Mouse (Mus musculus) layer of hippocampus, adult 18-20 months (tissue): Measurements from ENCODE around the gene Rlim. TPM values are rescaled to one million over a fixed set of nuclear protein-coding genes. Genes with fewer than 3 reads are reported as not detected.

Experiments used
- total RNA-seq, 2 experiments: library from RNA; stranded (reverse); gene quantifications; 2 replicates each; pipeline ENCODE4 v1.2.3; 2021

The Rlim gene
- total RNA-seq, 2 experiments from 2014 or later: 48.6 to 55.2 TPM

Other genes starting within 250 kb of the Rlim start
- gene Slc16a2, start 159.3 kb downstream of the Rlim start, total RNA-seq: 10 to 100 TPM; 34.1 to 36.0 TPM
- 10 to 100 TPM; 33.5 to 35.1 TPM for gene Nexmif, start 219.9 kb upstream of the Rlim start, total RNA-seq